Mouse (Mus musculus): ENCODE results near the gene Phldb3.

GRCm38 (mm10) chr7:24594309-24594803, 16.2 kb upstream of the Phldb3 start:
- TF ChIP-seq CTCF (IDR thresholded peaks at IDR 0.05), result no peak
- TF ChIP-seq EP300 (IDR thresholded peaks at IDR 0.05), result no peak

All from lung, postnatal 0 days (tissue).